Mouse (Mus musculus) A20 (cell line): ENCODE measurements around the gene Skap1.
"Not testable (repeated sequence)": the region's sequence is repeated elsewhere in the genome, so short reads cannot be mapped to it uniquely, and the experiment has no call there.

Experiments used
- DNase-seq: peaks from one replicate; pipeline ENCODE4 v3.0.0-alpha.2; 2011; ENCODE audit warnings: low read depth, low spot score

The Skap1 gene

DNA sequence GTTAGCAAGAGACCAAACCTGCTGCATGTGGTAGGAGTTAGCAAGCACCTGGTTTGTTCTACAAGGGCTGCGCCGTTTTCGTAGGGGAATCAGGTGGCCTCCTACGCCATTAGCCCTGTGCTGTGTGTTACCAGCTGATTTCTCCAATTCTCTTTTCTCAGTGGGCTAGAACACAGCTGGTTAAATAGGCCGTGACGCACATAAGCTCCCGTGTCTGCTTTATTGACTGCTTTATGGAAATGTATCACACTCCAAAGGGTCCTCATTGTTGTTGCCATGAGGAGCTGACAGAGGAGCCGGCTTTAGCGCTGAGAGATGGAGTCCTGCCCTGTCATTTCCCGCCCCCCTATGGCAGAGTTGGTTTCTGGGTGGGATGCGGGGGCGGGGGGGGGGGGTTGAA lies 230.4 kb downstream of the Skap1 start:
- DNase-seq, result no peak

DNA sequence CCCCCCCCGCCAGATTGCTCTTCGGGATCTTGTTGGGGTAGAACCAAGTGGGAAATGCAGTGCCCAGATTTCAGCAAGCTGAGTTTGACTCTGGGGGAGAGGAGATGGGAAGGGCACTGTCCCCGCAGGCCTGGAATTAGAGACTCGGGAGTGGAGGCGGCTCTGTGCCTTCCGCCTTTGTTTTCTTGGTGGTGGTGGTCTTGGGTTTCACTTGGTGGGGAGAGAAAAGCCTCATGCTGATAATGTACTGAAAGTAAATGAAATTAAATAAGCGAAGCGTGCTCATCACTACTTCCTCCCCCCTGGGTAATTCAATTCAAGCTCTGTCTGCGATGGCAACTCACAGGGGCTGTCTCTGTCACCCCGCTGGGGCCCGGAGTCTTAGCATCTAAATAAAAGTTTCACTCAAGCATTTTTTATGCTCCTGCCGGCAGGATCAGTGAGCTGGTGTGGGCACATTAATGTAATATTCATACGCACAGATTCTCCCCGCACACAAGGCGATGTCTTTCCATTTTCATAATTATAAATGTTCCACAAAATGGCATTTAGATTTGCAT lies 231.9 kb downstream of the Skap1 start:
- no peak for DNase-seq

DNA sequence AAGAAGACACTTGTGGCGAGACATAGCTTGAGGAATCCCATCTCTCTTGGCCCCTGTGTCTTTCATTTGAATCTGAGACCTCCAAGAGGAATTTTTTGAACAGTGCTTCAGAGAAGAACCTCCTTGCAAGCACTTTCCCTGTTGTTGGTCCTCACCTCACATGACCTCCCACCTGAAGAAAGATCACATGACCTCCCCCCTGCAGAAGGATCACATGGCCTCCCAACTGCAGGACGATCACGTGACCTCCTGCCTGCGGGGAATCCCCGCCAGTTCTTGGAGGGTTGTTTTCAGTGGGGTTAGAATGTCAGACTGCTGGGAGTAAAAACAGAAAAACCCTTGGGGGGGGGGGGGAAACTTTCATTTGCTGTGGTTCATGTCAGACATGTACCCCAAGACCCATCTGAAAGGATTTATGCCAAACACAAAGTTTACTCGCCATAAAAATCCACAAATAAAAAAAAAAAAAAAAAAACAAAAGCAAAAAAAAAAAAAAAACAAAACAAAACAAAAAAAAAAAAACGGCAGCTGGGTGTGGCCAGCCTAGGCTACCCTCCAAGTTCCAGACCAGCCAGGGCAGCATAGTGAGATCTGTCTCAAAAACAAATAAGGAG lies 232.6 kb downstream of the Skap1 start:
- peak; percentile 60 for DNase-seq

DNA sequence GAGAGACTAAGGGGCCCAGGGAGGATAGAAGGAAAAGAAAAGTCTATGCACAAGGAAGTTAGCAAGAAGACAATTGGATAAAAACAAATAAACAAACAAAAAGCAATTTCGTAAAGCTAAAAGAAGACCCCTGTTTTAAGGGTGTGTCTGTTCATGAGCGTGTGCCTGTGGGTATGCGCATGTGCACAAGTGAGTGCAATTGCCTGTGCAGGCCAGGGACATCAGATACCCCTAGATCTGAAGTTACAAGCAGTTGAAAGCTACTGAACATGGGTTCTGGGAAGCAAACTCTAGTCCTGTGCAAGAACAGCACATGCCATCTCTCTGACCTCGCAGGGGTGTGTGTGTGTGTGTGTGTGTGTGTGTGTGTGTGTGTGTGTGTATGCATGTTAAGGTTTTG lies 233.1 kb downstream of the Skap1 start:
- DNase-seq, result peak; percentile 9

DNA sequence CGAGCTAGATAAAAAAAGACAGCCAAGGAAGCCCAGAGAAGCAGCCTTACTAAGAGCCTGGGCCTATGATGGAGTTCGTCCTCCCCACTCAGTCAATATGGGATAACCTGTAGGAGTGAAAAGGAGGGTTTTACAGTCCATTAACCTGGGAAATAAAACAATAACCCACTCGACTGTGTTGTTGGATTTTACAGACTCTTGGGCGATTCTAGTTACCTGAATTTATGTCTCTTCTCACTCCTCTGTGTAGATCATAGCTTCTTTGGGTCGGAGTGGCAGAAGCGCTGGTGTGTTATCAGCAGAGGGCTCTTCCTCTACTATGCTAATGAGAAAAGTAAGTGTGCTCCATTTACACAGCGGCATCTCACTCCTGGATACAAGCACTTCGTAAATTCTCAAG lies 239.4 kb downstream of the Skap1 start:
- no peak for DNase-seq

DNA sequence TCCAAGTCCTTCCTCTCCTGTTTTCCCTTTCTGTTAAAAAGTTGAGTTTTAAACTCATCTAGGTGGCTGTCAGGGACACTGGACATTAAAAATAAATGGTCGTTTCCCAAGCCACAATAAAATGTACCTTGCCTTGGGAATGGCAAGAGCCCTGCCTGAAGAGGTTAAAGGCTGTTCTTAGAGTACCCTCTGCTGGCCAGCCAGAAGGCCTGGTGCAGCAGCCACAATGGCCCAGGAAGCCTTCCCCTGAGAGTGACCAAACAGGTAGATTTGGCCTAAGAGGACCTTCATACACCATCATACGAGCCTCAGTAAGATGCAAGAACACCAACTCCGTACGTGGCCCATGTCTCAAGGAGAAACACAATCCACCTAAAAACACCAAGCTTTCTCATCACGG lies 246.9 kb downstream of the Skap1 start:
- no peak for DNase-seq

DNA sequence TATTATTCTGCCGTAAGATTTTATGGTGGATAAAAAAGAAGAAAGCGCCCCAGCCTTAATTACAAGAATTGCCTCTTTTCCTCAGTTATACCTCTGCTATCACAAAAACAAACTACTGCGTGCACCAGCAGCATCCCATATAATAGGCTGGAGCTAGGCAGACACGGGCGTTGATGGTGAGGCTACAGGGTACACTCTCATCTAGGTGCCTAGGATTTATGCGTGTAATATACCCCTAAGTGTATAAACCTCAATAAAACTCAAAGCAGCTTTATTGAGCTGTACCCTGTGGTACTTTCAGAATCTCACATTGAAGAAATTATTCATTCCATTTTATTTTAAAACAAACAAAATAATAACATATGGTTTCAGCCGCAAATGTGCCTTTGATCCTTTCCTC lies 247.3 kb downstream of the Skap1 start:
- DNase-seq, result no peak

DNA sequence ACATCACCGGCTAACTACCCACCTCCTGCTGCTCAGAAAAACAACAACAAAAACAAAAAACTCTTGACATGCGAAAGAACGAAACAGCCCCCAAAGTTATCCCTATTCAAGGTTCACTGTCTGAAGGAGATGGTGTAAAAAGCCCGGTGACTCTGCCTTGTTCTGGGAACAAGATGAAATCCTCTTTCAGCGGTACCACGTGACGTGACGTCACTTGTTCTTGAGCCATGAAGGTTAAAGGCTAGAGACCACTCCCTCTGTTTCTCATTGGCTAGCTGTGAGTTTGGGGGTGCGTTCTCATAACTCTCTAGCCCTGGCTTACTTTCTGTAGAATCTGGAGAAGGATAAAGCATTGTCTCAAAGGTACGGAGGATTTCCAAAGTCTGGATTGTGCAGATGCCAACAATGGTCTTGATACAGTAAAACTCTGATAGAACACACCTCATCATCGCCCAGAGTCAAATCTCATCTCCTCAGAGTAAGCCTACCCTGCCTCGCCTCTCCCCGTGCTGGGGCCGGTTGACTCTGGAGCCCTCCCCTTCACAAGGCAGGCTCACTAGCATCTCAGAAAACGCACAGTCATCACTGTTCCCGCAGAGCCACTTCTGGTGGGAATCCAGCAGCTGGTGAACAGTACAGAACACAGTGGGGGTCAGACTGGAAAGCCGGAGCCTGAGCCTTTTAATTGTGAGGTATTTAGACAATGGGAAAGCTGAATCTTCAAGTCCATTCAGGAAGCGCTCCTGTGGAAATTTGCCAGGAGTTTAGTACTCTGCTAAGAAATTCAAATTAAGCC lies 249.0 kb downstream of the Skap1 start:
- no peak for DNase-seq

DNA sequence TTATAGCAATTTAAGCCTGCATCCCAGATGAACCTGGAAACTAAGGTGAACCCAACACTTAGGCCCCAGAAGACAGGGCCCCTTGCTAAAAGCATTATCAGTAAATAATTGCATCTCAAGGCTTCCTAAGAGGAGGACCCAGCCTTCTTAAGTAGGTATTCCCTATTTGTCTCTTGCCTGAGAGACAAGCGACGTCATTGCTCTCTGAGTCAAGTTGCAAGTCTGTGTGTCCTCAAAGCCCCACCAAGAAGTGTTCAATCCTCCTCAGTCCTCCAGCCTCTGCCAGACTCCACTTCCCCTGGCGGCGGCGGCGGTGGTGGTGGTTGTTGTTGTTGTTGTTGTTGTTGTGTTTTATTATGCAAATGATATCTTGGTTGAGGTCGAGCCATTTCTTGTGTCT lies 249.6 kb downstream of the Skap1 start:
- DNase-seq, result no peak

DNA sequence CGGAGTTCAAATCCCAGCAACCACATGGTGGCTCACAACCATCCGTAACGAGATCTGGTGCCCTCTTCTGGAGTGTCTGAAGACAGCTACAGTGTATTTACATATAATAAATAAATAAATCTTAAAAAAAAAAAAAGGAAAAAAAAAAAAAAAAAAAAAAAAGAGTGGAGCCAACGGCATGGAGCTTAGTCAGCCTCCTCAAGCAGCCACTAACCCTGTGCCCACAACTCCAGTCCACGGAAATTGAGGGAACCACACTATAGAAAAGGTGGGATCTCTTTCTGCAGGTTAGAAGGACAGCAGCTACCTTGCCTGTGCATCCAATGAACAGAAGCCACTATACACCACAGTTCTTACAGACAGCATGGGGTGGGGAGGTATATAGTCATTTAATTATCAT lies 250.8 kb downstream of the Skap1 start:
- not testable (repeated sequence) for DNase-seq

DNA sequence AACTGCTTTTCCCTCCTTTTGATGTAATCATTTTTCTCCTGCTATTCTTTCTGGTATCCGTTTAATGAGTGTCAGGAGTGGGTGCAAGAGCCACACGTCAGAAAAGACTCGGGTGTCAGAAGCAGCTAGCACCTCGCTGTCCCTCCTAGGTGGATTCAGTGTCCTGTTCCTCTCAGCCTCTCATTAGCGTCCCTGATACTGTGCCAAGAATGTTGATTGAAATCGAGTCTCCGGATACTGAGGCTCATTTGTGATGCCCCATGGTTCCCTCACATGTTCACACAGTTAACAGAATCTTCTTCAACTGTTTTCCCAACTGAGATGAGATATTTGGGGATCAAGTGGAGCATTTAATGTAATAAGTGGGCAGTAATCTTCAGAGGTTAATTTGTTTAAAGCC lies 254.2 kb downstream of the Skap1 start:
- no peak for DNase-seq

DNA sequence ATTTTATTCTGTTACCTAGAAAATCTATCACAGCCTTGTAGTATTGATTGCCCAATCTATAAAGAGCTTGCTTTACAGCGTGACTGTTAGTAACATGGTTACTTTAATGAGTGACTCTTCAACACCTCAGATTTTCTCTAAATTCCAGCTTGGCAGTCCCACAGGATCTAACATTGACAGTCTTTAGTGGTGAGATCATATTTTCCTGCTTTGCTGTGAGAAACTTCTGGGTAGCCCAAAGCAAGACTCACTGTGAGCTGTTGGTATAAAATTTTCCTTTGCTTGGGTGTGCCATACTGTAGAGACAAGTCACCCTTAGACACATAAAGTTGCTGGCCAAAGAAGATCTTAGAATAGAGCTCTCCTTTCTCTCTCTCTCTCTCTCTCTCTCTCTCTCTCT lies 261.4 kb downstream of the Skap1 start:
- no peak for DNase-seq

DNA sequence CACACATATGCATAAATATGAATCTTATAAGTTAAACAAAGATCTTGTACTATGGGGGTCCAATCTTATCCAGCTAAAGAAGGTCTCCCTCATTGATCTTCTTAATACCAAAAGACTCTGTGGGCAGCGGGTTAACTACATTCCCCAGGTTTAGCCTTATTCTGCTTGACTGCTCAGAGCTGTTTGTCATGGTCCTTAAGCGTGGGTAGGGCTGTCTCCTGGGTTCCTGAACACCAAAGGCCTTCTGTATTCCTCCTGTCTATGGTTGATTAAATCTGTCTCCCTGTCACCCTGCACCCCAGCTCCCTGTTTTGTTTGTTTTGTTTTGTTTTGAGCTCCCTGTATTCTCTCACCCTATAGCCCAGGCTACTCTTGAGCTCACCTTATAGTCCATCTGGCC lies 264.2 kb downstream of the Skap1 start:
- DNase-seq, result no peak

DNA sequence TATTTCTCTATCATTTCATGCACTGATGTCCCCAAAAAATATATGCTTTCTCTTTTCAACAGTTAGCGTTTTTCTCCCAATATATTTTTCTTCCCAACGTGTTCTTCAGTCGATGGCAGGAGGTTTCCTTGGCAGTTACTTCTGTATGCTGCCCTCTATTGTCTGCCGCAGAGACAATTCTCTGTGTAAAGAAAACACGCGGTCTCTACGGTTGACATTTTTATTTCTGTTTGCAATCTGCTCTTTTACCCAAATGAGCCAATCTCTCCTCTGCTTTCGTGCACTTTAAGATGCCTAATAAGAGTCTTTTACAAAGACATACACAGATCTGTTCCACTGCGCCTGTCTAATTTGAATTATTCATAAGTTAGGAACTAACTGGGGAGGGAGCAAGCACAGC lies 265.1 kb downstream of the Skap1 start:
- DNase-seq, result no peak

DNA sequence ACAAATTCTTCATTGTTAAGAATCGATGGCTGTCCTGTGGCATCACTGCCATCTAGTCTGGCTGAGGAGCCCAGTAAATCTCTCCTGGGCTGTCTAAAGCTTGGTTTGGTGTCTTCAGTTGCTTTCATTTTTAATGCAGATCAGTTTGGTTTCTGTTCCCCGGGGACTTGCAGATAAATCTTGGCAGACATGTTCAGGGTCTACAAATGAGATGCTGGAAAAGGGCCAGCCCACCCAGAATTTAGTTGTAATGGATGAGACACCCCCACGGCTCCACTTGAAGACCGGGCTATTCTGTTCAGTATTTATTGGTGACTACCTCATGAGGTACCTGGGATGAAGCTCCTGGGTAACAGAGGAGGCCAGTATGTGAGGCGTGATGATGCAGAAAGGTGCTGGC lies 265.9 kb downstream of the Skap1 start:
- no peak for DNase-seq

DNA sequence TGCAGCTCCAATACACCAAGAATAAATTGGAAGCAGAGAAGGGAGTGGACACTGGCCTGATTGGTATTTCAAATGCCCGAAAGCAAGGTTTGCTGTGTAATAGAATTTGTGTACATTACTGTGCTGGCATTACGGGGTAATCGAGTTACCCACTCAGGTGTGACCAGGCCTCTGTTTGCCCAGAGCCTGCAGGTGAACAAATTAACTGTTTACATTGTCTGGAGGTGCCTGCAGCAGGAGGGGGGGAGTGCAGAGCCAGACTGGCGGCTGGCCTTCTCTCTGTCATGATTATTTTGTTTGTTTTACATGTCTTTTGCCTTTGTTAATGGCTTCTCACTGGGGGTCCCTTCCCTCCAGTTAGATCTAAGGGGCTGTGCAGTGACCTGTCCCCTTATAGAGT lies 268.3 kb downstream of the Skap1 start:
- no peak for DNase-seq

DNA sequence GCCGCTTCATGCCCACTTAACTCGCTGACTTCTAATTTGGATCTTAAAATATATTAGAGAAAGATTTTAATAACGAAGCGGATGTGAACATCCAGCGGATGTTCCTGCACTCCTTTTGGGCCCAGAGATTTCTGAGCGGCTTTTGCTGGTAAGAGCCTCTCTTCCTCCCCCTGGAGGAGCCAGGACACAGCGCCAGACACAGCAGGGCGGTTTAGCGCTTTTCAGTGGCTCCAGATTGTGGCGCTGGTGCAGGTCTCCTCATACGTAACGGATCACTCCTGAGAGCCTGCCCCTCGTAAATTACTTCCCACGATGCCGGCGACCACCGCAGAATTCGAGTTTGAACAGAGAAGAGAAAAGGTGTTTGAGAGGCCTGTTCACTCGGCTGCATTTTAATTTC lies 271.5 kb downstream of the Skap1 start:
- DNase-seq, result no peak

DNA sequence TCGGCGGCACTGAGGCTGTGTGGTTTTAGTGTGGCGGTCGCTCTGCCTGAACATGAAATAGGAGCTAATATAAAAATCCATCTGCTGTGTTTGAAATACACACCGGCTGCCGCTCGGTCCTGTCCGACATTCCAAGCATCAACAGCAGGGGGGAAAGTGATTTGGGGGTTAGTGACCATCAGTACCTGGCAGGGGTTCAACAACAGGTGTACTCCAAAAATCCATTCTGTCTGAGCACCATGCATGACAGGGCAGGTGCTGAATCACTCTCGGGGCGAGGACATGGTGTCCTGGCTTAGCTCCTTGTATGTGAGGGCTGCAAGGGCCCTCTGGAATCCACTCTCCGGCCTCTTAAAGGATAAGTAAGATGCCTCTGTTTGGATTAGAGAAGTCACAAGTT lies 272.0 kb downstream of the Skap1 start:
- no peak for DNase-seq

DNA sequence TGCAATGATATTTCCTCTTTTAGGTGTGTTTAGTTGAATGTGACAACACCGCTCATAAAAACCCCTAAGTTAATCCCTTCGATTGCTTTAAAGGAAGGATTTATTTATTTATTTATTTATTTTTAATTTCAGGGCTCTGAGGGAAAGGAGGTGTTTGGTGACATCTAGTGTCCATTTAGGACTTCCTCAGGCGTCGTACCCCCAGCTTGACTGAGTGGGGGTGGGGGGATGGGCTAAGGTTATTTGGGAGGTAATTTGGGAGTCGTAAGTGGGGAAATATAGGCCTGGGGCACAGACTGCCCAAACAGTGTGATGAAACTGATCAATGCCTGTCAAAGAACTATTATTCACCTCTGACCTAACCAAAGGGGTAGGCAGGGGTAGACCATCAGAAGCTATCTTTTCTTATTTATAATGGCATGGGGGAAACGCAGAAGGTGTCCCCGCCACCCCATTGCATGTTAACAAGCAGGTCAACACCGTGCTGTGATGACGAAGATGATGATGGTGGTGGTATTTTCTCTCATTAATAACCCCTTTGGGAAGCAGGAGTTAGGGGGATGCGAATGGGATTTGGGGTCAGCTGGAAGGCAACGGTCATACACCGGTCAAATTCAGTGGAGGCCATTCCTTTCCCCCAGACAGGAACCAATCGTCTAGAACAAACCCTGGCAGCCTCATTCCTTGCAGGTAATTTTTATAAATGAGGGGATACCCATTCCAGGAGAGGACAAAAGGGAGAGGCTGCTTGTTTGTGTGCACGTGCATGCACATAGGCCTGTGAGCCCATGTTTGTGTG lies 273.5 kb downstream of the Skap1 start:
- DNase-seq, result no peak

DNA sequence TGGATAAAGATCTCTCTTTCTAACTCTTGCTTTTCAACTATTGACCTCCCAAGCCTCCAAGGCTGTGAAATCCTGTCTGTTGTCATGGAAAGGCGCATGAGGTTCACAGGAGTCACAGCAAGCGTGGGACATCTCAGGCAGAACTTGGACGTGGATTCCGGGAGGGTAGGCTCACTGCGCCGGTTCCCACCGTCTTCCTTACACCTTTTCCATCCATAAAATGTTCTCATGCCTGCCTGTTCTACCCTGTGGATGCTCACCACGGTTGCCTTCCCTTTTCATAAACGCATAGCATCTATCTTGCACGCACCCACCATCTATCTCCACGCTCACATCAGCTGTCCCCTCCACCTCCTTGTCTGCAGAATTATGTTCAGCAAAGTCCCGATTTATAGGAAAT lies 276.4 kb downstream of the Skap1 start:
- DNase-seq, result no peak

DNA sequence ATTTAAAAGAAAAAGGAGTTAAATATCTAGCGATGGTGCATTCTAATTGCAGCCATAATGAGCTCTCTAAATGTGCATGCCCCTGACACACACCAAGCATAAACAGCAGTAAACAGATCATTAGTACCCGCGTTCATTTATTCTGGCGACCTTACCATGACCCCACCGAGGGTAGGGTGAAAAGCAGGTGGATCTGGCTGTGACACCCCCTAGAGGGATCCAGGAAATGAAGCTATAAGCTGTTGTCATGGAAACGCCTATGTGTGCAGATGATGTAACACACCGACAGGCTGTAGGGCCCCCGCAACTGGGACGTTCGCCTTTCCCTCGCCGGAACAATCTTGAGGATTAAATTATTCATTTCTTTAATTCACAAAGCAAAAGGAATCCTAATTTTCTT lies 277.6 kb downstream of the Skap1 start:
- no peak for DNase-seq

DNA sequence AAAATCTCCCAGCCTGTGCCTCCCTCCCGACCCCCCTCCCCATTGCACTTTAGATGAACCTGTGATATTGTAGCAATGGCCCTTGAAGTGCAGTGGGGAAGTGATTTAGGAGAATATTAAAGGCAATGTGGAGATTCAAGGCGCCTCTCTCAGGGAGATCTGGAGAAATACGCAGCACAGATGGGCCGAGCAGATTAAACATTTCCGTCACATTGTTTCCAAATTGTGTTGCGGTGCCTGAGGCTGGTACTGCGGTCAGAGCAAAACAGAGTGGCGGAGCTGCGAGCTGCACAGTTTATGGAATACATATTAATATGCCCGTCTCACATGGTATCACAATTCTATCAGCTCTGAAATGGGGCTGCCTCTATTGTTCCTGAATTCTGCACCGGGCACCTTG lies 278.6 kb downstream of the Skap1 start:
- no peak for DNase-seq

DNA sequence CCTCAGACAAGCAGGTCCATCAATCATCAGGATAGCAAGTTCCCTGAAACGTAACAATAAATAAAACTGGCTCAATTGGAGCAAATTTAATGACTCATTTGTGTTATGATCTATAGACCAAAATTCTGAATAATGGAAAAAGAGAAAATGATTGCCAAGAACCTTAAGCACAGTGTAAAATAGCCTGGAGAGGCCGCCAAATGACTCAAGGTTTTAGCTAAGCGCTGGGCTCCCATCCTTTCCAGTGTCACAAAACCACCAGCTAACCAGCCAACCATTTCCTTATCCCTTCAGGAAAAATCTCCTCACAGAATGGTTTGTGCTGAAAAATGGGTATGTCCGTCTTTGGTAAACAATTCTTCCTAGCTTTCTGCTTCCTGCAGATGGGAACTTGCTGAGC lies 279.5 kb downstream of the Skap1 start:
- DNase-seq, result no peak
